Mouse (Mus musculus): ENCODE data around the gene Mok.

Gene Mok

GRCm38 (mm10) chr12:110771961-110772360 lies 68.8 kb downstream of the Mok start:
- in situ Hi-C loops (cut with MseI, MboI): no loop called here

DNA sequence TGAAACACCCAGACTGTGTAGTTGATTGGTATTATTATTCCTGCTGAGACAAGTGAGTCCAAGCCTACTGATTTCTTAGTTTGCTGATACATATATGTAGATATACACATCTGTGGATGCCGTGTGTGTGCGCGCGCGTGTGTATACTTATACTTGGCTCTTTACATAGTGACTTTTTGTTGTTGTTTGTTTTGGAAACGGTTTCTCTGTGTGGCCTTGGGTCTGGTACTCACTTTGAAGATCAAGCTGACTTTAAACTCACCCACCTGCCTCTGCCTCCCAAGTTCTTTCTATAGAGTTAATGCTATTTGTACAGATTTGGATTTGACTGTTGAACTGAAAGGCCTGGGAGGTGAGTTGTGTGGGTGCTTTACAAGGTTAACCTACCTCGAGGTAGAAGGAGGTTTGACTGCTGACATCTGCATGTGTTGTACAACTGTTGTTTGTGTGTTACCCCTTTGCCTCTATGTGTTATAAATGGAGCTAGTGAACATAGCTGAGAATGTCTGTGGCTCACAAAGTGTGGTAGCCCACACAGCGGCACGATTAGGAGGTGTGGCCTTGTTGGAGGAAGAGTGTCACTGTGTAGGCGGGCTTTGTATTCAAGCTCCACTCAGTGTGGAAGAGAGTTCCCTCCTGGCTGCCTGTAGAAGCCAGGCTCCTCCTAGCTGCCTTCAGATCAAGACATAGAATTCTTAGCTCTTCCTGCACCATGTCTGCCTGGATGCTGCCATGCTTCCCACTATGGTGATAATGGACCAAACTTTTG lies 70.1 kb downstream of the Mok start:
- in situ Hi-C loops (cut with MseI, MboI): no loop called here

- in situ Hi-C loops (cut with MseI, MboI): no loop called here
Measured at GRCm38 (mm10) chr12:110769660-110770297, 71.0 kb downstream of the Mok start.

GRCm38 (mm10) chr12:110768562-110768961 lies 72.2 kb downstream of the Mok start:
- in situ Hi-C loops (cut with MseI, MboI): no loop called here

DNA sequence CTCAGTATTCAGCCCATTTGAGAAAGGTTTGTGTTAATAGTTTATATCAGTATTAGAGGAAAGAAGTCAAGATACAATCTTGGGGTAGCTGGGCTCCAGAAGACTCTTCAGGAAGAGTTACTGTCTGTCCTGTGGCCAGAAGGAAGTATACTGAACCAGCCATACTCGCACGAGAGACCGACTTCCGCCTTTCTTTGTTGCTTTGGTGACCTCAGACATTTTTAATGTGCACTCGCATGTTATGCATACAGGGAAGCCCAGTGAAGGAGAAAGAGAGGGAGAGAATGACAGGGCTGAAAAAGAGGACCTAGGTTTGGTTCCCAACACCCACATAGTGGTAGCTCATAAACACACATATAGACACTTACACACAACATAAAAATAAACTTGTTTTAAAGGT lies 76.2 kb downstream of the Mok start:
- in situ Hi-C loops (cut with MseI, MboI): no loop called here

DNA sequence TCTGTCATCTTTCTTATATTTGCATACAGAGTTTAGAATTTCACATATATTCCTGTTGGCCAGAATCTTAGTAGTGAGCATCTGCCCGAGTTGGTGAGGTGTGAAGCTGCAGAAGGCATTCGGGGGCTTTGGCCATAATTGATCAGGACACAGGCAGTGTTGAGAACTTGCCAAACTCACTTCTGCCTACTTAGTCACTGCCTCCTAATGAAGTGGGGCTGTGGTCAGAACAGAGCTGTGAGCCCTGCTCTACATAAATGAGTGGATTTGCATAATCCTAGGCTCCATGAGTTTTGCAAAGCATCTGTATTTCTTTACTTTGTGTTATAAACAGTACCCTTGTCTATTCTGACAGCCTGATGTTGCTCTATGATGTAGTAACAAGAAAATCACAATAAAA lies 78.4 kb downstream of the Mok start:
- in situ Hi-C loops (cut with MseI, MboI): no loop called here

DNA sequence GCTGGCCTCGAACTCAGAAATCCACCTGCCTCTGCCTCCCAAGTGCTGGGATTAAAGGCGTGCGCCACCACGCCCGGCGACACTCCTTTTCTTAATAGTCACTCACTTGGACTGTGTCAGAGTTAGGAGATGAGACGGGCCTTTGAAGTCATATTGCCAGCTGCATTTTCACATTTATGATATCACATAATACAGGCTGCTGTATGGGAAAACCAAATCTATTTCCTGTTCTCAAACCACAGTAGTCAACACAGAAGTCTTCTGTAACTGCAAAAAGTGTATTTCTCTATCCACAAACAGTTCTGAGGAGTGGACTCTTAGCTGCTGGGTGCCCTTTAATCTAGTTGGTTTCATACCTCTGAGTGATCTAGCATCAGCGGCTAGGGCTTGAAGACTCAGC lies 81.8 kb downstream of the Mok start:
- in situ Hi-C loops (cut with MseI, MboI): no loop called here
